Mouse (Mus musculus): Measurements from ENCODE around the gene Steap4.

GRCm38 (mm10) chr5:7972266-7972665, 12.0 kb downstream of the Steap4 start:
- TF ChIP-seq CTCF (IDR thresholded peaks at IDR 0.05) = no peak
- no peak for TF ChIP-seq POLR2A (IDR thresholded peaks at IDR 0.05; ENCODE audit: insufficient read depth, low read depth, low read length)
- no peak for TF ChIP-seq EP300 (IDR thresholded peaks at IDR 0.05; ENCODE audit: insufficient read depth, low read depth, low read length)

Measured in heart, adult 2 months (tissue).